Mouse (Mus musculus) layer of hippocampus, adult 18-20 months (tissue): Measurements from ENCODE around the gene Fbxo5. TPM values are rescaled to one million over a fixed set of nuclear protein-coding genes. Genes with fewer than 3 reads are reported as not detected.

ENCODE experiments used
- DNase-seq, 2 experiments: peaks; one replicate each; pipeline ENCODE4 v3.0.0; 2022; ENCODE audit warnings: low spot score in 2 of 2
- total RNA-seq, 2 experiments: library from RNA; stranded (reverse); gene quantifications; 2 replicates each; pipeline ENCODE4 v1.2.3; 2021

Fbxo5 gene
- total RNA-seq, 2 experiments from 2014 or later = 0.89 to 1.6 TPM

DNA sequence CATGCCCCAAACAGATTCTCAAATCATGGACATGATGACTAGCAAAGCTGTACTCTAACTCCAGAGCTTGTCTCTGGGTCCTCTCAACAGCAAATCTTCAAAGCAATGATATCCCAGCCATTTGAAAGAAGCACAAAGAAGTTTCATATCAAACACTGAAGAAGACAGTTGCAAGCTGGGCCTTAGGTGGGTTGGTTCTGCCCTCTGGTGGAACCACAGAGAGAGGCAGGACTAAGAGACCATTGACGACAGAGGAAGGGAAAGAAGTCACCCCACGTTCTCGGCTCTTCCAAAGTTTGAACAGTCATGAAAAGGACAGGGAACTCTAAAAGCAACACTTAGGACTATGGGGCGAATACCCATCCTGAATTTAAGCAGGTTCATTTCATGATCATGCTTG is 18.5 kb downstream of the Fbxo5 start:
- peak in 1 of 2 experiments; percentile 44 for DNase-seq

Other genes starting within 250 kb of the Fbxo5 start
- gene Myct1, start 211.8 kb downstream of the Fbxo5 start, total RNA-seq = under 1 TPM; 0.15 to 0.25 TPM
- 10 to 100 TPM; 14.0 to 18.6 TPM for gene Vip, start 166.4 kb downstream of the Fbxo5 start, total RNA-seq
- 10 to 100 TPM; 11.4 to 11.5 TPM for gene Mtrf1l, start 18.3 kb upstream of the Fbxo5 start, total RNA-seq
- 10 to 100 TPM; 31.0 to 34.5 TPM for gene Rgs17, start 116.8 kb upstream of the Fbxo5 start, total RNA-seq